Mouse (Mus musculus) limb, embryonic 15.5 days (tissue): ENCODE data around the gene Eml6. TPM values are rescaled to one million over a fixed set of nuclear protein-coding genes. Genes with fewer than 3 reads are reported as not detected.

ENCODE experiments used
- ATAC-seq: fragments of 200-750 bp; cut with Nextera tagmentation; 2 replicates; pipeline ENCODE4 v1.8.0; 2017; ENCODE audit warnings: low read depth, moderate TSS enrichment; ENCODE audit not compliant: insufficient number of reproducible peaks, low FRiP score, low TSS enrichment
- H3K27ac ChIP-seq: fragments of 300-500 bp; sonication (generic); 2 replicates; pipeline ENCODE4 v1.5.1; 2015; ENCODE audit warnings: moderate library complexity, mild to moderate bottlenecking, inconsistent platforms
- H3K27me3 ChIP-seq: fragments of 300-500 bp; sonication (generic); 2 replicates; pipeline ENCODE4 v1.6.1; 2015; ENCODE audit warnings: inconsistent platforms
- H3K36me3 ChIP-seq: fragments of 300-500 bp; sonication (generic); 2 replicates; pipeline ENCODE4 v1.6.1; 2015; ENCODE audit warnings: inconsistent platforms
- H3K4me1 ChIP-seq: fragments of 300-500 bp; sonication (generic); 2 replicates; pipeline ENCODE4 v1.6.1; 2015; ENCODE audit warnings: inconsistent platforms
- H3K4me2 ChIP-seq: fragments of 300-500 bp; sonication (generic); 2 replicates; pipeline ENCODE4 v1.6.1; 2015; ENCODE audit warnings: mild to moderate bottlenecking, inconsistent platforms
- H3K4me3 ChIP-seq: fragments of 300-500 bp; sonication (generic); 2 replicates; pipeline ENCODE4 v1.5.1; 2015; ENCODE audit warnings: mild to moderate bottlenecking, inconsistent platforms
- H3K9ac ChIP-seq: fragments of 300-500 bp; sonication (generic); 2 replicates; pipeline ENCODE4 v1.6.1; 2015; ENCODE audit warnings: inconsistent platforms
- H3K9me3 ChIP-seq: fragments of 300-500 bp; sonication (generic); 2 replicates; pipeline ENCODE4 v1.6.1; 2016; ENCODE audit warnings: inconsistent platforms
- WGBS: fragments of 180-500 bp; shearing (Covaris S2); methylation state at CpG from one replicate; pipeline ENCODE4 v1.1.7; 2015; 5-methylcytosine and 5-hydroxymethylcytosine counted together
- polyA plus RNA-seq: library from polyadenylated mRNA; unstranded; fragments of >200 nt; fragmentation: Nextera tagmentation; extraction: Ambion mirVana; gene quantifications from 2 replicates; pipeline ENCODE4 v1.2.1, GENCODE M21; 2015

Eml6 gene
- polyA plus RNA-seq, 1 experiment from 2014 or later, result 0.58 TPM

GRCm38 (mm10) chr11:29779409-29780026 lies 246.3 kb downstream of the Eml6 start:
- no peak overlapping the region for H3K9ac ChIP-seq
- H3K27ac ChIP-seq, result no peak overlapping the region
- no peak overlapping the region for H3K4me3 ChIP-seq
- no peak overlapping the region for H3K4me2 ChIP-seq
- no peaks in the 10 kb centered on the region for H3K4me1 ChIP-seq
- H3K36me3 ChIP-seq, result no peaks in the 10 kb centered on the region
- 58% methylated on average over 2 of the region's 2 CpGs for WGBS
- no peaks in the 10 kb centered on the region for H3K9me3 ChIP-seq
- no peak for ATAC-seq
- H3K27me3 ChIP-seq, result no peaks in the 10 kb centered on the region

- ATAC-seq, result no peak
- no peak overlapping the region for H3K27ac ChIP-seq
- H3K4me2 ChIP-seq, result no peak overlapping the region
- WGBS, result 64% methylated on average over 3 of the region's 3 CpGs
- no peak overlapping the region for H3K4me3 ChIP-seq
- H3K9me3 ChIP-seq, result no peaks in the 10 kb centered on the region
- no peaks in the 10 kb centered on the region for H3K36me3 ChIP-seq
- no peaks in the 10 kb centered on the region for H3K4me1 ChIP-seq
- H3K9ac ChIP-seq, result no peak overlapping the region
- no peaks in the 10 kb centered on the region for H3K27me3 ChIP-seq
These were observed 246.9 kb downstream of the Eml6 start for GRCm38 (mm10) chr11:29778936-29779335.

- Histone ChIP-seq H3K4me3 (no peak overlapping the region), H3K36me3 (no peaks in the 10 kb centered on the region), H3K27me3 (no peaks in the 10 kb centered on the region), H3K4me1 (no peaks in the 10 kb centered on the region), H3K27ac (no peak overlapping the region), H3K9ac (no peak overlapping the region), H3K9me3 (no peaks in the 10 kb centered on the region), H3K4me2 (no peak overlapping the region)
- ATAC-seq, result 0 out of 2 replicates have a peak, but pooled peaks have one; percentile 30
These were observed 247.9 kb downstream of the Eml6 start for GRCm38 (mm10) chr11:29777964-29778363.

DNA sequence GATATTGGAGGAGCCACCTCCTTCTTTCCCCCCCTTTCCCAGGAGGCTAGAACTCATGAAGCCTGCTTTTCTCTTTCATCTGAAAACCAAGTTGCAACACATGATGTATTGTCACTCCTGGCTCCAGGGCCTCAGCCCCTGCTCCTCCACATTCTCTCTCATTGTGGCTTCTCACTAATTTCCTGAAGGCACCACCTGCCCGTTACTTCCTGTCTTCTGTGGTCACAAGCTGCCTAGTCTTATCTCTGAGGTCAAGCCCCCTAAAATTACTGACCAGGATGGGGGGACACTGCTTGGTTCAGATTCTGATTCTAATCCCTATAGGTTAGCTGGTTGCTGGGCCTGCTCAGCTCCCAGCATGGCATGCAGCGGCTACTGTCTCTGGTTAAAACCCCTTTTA lies 251.1 kb downstream of the Eml6 start:
- H3K4me1 ChIP-seq, result no peaks in the 10 kb centered on the region
- H3K9ac ChIP-seq, result no peak overlapping the region
- 57% methylated on average over 2 of the region's 2 CpGs for WGBS
- H3K4me2 ChIP-seq, result no peak overlapping the region
- no peaks in the 10 kb centered on the region for H3K36me3 ChIP-seq
- 0 out of 2 replicates have a peak overlapping the region, but pooled peaks have one; percentile 5 for H3K27ac ChIP-seq
- H3K27me3 ChIP-seq, result no peaks in the 10 kb centered on the region
- H3K9me3 ChIP-seq, result no peaks in the 10 kb centered on the region
- no peak overlapping the region for H3K4me3 ChIP-seq
- ATAC-seq, result no peak

DNA sequence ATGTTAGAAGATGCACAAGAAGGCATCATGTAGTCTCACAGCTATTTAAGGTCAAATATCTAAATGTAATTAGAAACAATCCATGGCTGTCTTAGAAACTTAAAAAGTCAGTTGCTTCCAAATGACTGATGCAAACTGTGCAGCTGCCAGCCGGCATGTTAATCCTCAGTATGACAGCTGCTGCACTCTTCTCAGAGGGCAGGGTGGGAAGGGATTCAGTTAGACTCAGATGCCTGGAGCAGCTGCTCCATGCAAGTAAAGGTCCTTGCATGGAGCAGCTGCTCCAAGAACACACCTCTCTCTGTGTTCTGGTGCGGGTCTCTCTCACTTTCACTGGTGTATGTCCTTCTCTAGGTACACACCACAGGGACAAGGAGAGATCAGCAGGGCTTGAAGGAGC lies 251.5 kb downstream of the Eml6 start:
- WGBS, result 45% methylated on average over 2 of the region's 2 CpGs
- H3K9ac ChIP-seq, result no peak overlapping the region

DNA sequence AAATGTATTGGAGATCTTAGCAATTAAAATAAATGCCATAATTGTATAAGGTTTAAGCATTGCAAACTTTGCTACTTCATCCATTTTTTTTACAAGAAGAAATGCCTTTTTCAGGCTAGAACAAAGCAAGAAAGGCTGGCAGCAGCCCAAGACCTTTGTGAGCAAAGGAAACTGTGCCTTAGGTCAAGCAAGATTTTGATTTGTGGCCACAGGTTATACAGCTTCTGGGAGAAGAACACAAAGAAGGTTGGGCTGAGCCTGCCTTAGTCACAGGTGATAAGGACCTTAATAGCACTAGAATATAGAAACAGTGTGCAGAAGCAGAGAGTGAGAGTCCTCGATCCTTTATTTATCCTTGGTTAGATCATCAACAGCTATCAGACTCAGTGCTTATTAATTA lies 253.6 kb downstream of the Eml6 start:
- WGBS, result 77% methylated on average over 1 of the region's 1 CpGs
- H3K9me3 ChIP-seq, result no peaks in the 10 kb centered on the region
- H3K27ac ChIP-seq, result no peak overlapping the region
- H3K27me3 ChIP-seq, result no peaks in the 10 kb centered on the region
- H3K9ac ChIP-seq, result no peak overlapping the region
- no peak overlapping the region for H3K4me3 ChIP-seq
- no peak overlapping the region for H3K4me2 ChIP-seq
- H3K36me3 ChIP-seq, result no peaks in the 10 kb centered on the region
- no peaks in the 10 kb centered on the region for H3K4me1 ChIP-seq
- no peak for ATAC-seq

More for the DNA sequence above, 251.5 kb downstream of the Eml6 start:
- Histone ChIP-seq H3K4me3 (no peak overlapping the region), H3K4me2 (no peak overlapping the region), H3K4me1 (no peaks in the 10 kb centered on the region), H3K36me3 (no peaks in the 10 kb centered on the region), H3K27me3 (no peaks in the 10 kb centered on the region), H3K27ac (0 out of 2 replicates have a peak overlapping the region, but pooled peaks have one; percentile 5), H3K9me3 (no peaks in the 10 kb centered on the region)
- peak; percentile 72; the same call in 1 of the 2 replicates for ATAC-seq

DNA sequence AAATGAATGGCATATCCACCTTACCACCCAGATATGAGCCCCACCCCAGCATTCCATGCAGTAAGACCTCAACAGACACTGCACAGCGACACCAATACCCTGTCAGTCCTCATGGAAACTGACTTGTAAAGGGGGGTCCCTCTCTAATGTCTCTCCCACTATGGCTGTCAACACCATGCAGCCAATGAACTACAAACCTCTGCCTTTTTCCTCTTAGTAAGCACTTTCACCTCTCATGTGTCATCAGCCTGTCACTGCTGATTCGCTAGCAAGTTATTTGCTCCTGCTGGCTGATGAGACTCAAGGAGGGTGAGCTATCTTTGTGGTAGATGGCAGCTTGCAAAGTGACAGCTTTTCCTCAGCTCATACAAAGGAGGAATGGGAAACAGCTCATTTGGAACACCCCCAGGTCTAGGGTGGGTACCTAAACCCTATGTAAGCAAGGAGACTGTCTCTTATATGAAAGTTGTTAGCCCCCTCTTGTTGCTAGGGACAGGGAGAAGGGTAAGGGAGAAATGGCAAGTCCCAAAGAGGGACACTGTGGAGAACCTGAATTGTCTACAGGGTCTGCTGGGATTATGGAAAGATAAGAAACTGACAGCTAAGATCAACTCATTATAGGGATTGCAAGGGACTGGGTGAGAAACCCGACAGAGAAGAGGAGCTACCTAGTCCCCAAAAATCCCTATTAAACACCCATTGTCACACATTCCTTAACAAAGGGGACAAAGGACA lies 255.0 kb downstream of the Eml6 start:
- 75% methylated on average over 3 of the region's 3 CpGs for WGBS
- no peak for ATAC-seq
- no peak overlapping the region for H3K4me3 ChIP-seq
- H3K36me3 ChIP-seq, result no peaks in the 10 kb centered on the region
- no peaks in the 10 kb centered on the region for H3K27me3 ChIP-seq
- no peak overlapping the region for H3K9ac ChIP-seq
- H3K27ac ChIP-seq, result no peak overlapping the region
- no peaks in the 10 kb centered on the region for H3K9me3 ChIP-seq
- no peak overlapping the region for H3K4me2 ChIP-seq
- no peaks in the 10 kb centered on the region for H3K4me1 ChIP-seq

DNA sequence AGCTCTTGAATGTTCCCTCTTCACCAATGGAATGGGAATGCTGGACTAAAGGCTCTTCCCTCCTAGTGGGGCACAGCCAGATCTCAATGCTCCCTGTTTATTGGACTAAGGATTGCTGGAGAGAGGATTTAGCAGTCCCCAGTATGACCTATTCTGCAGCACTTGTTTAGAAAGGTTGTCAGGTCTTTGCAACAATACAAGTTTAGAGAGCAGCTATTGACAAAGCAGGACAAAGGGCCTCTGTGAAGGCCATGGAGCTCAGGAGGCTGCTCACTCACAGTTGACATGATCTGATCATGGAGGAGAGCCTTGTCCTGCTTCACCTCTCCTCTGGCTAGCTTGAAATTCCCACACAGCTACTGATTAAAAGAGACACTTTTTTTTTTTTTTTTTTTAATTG lies 257.3 kb downstream of the Eml6 start:
- Histone ChIP-seq H3K27ac (no peak overlapping the region), H3K4me1 (no peaks in the 10 kb centered on the region), H3K4me3 (no peak overlapping the region), H3K4me2 (no peak overlapping the region), H3K36me3 (no peaks in the 10 kb centered on the region), H3K9me3 (no peaks in the 10 kb centered on the region), H3K27me3 (no peaks in the 10 kb centered on the region), H3K9ac (no peak overlapping the region)
- ATAC-seq, result no peak

- no peak for ATAC-seq
- no peak overlapping the region for H3K9ac ChIP-seq
- H3K9me3 ChIP-seq, result no peaks in the 10 kb centered on the region
- H3K4me1 ChIP-seq, result no peaks in the 10 kb centered on the region
- no peaks in the 10 kb centered on the region for H3K36me3 ChIP-seq
- 78% methylated on average over 11 of the region's 11 CpGs for whole genome bisulfite sequencing
- no peak overlapping the region for H3K4me2 ChIP-seq
- no peaks in the 10 kb centered on the region for H3K27me3 ChIP-seq
- no peak overlapping the region for H3K27ac ChIP-seq
- no peak overlapping the region for H3K4me3 ChIP-seq
These were observed 259.4 kb downstream of the Eml6 start for GRCm38 (mm10) chr11:29766313-29766982.

DNA sequence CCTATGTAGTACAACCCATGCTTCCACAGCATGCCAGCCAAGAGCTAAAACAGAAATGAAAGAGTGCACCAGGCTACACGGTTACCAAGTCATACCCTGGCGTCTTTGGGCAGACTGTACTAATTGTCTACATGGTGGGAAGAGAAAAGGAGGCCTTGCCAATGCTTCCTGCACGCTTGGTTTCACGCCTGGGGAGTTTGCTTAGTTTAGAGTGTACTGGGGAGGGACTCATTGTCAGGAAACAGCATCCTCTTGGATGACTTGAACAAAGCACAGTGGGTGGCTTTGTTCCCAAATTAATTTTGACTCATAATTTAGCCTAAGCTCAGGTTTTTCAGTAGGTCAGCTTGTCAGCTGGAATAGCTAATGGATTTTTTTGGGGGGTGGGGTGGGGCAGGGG lies 260.8 kb downstream of the Eml6 start:
- Histone ChIP-seq H3K27ac (no peak overlapping the region), H3K9me3 (no peaks in the 10 kb centered on the region), H3K9ac (no peak overlapping the region), H3K36me3 (no peaks in the 10 kb centered on the region), H3K4me3 (no peak overlapping the region), H3K27me3 (no peaks in the 10 kb centered on the region), H3K4me1 (no peaks in the 10 kb centered on the region), H3K4me2 (no peak overlapping the region)
- ATAC-seq, result no peak
- 79% methylated on average over 4 of the region's 4 CpGs for WGBS

GRCm38 (mm10) chr11:29762768-29763167 lies 263.1 kb downstream of the Eml6 start:
- Histone ChIP-seq H3K9me3 (no peaks in the 10 kb centered on the region), H3K4me1 (no peaks in the 10 kb centered on the region), H3K4me3 (no peak overlapping the region), H3K4me2 (no peak overlapping the region), H3K36me3 (no peaks in the 10 kb centered on the region), H3K27me3 (no peaks in the 10 kb centered on the region), H3K27ac (no peak overlapping the region), H3K9ac (no peak overlapping the region)
- no peak for ATAC-seq
- 90% methylated on average over 1 of the region's 1 CpGs for WGBS

DNA sequence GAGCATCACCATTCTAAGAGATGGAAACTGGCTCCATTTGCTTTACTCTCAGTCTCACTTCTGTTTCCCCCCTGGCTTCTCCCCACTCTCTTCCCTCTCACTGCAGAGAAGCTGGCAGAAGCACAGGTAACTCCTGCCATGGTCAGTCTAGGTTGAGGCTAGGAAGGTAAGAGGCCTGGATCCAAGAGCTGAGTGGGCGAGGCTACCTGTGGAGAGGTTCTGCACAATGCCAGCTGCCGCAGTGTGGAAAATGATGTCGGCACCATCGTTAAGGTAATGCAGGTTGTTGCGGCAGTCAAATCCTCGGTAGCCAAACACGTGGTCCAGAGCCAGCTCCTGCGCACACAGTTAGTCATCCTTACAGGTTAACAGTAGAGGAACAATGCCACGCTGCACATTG lies 264.4 kb downstream of the Eml6 start:
- Histone ChIP-seq H3K27me3 (no peaks in the 10 kb centered on the region), H3K36me3 (no peaks in the 10 kb centered on the region), H3K4me3 (no peak overlapping the region), H3K9me3 (no peaks in the 10 kb centered on the region), H3K4me1 (no peaks in the 10 kb centered on the region), H3K27ac (no peak overlapping the region), H3K4me2 (no peak overlapping the region), H3K9ac (no peak overlapping the region)
- no peak for ATAC-seq
- 93% methylated on average over 9 of the region's 9 CpGs for WGBS
